Mouse (Mus musculus) duodenum, adult 2 months (tissue): ENCODE data around the gene Rhob. TPM values are rescaled to one million over a fixed set of nuclear protein-coding genes. Genes with fewer than 3 reads are reported as not detected.

ENCODE experiments used
- polyA plus RNA-seq: library from polyadenylated mRNA; depleted of rRNA; stranded (reverse); fragments of >200 nt; gene quantifications from 2 replicates; pipeline ENCODE4 v1.2.3, GENCODE M21; 2012; ENCODE audit warnings: low replicate concordance; rRNA removed

Gene Rhob
- polyA plus RNA-seq = 71.5 and 248 TPM in 2 replicates

GRCm38 (mm10) chr12:8499871-8500596, at the start of gene Rhob:
TSS of gene Rhob (minus strand) at chr12:8500009.

Other genes starting within 250 kb of the Rhob start
- gene Gdf7, start 198.1 kb downstream of the Rhob start, polyA plus RNA-seq = not detected in 2 replicates
- 13.4 and 14.3 TPM in 2 replicates for gene Hs1bp3, start 186.6 kb downstream of the Rhob start, polyA plus RNA-seq
- gene Slc7a15, start 99.1 kb upstream of the Rhob start, polyA plus RNA-seq = 39.7 and 185 TPM in 2 replicates
- 10.0 and 16.5 TPM in 2 replicates for gene Pum2, start 174.1 kb upstream of the Rhob start, polyA plus RNA-seq